Mouse (Mus musculus) lung, postnatal 10 days (tissue): ENCODE measurements around the gene Faf1.

Experiments
- DNase-seq: peaks from one replicate; pipeline ENCODE4 v3.0.0; 2021

The Faf1 gene

GRCm38 (mm10) chr4:109793072-109793471 lies 116.7 kb downstream of the Faf1 start:
- no peak for DNase-seq

- no peak for DNase-seq
These were observed 121.3 kb downstream of the Faf1 start for GRCm38 (mm10) chr4:109797511-109798182.

- DNase-seq = no peak
These were observed 130.0 kb downstream of the Faf1 start for GRCm38 (mm10) chr4:109806408-109806807.

GRCm38 (mm10) chr4:109815161-109815560 lies 138.8 kb downstream of the Faf1 start:
- DNase-seq = no peak

GRCm38 (mm10) chr4:109815592-109815991 lies 139.2 kb downstream of the Faf1 start:
- no peak for DNase-seq

GRCm38 (mm10) chr4:109819455-109819854 lies 143.1 kb downstream of the Faf1 start:
- DNase-seq = no peak

GRCm38 (mm10) chr4:109829800-109830199 lies 153.4 kb downstream of the Faf1 start:
- DNase-seq = no peak

- no peak for DNase-seq
These were observed 181.5 kb downstream of the Faf1 start for GRCm38 (mm10) chr4:109857851-109858250.

GRCm38 (mm10) chr4:109858571-109859392 lies 182.4 kb downstream of the Faf1 start:
- no peak for DNase-seq

- DNase-seq = no peak
These were observed 183.0 kb downstream of the Faf1 start for GRCm38 (mm10) chr4:109859401-109859800.

GRCm38 (mm10) chr4:109860256-109860655 lies 183.9 kb downstream of the Faf1 start:
- DNase-seq = no peak

GRCm38 (mm10) chr4:109862271-109862670 lies 185.9 kb downstream of the Faf1 start:
- no peak for DNase-seq

GRCm38 (mm10) chr4:109863021-109863420 lies 186.6 kb downstream of the Faf1 start:
- no peak for DNase-seq

GRCm38 (mm10) chr4:109868897-109869484 lies 192.6 kb downstream of the Faf1 start:
- no peak for DNase-seq

GRCm38 (mm10) chr4:109884333-109884732 lies 207.9 kb downstream of the Faf1 start:
- no peak for DNase-seq

- no peak for DNase-seq
These were observed 211.5 kb downstream of the Faf1 start for GRCm38 (mm10) chr4:109887856-109888357.

GRCm38 (mm10) chr4:109897810-109898566 lies 221.6 kb downstream of the Faf1 start:
- DNase-seq = no peak

GRCm38 (mm10) chr4:109901076-109901475 lies 224.7 kb downstream of the Faf1 start:
- DNase-seq = no peak

GRCm38 (mm10) chr4:109904487-109904886 lies 228.1 kb downstream of the Faf1 start:
- DNase-seq = no peak

GRCm38 (mm10) chr4:109929058-109929457 lies 252.7 kb downstream of the Faf1 start:
- no peak for DNase-seq

GRCm38 (mm10) chr4:109930445-109930844 lies 254.1 kb downstream of the Faf1 start:
- DNase-seq = no peak

- no peak for DNase-seq
These were observed 254.5 kb downstream of the Faf1 start for GRCm38 (mm10) chr4:109930935-109931334.

- no peak for DNase-seq
These were observed 260.2 kb downstream of the Faf1 start for GRCm38 (mm10) chr4:109936557-109936956.
